Mouse (Mus musculus) cortical plate, adult 2 months (tissue): ENCODE data around the gene Rhob.

Experiments used
- CTCF ChIP-seq: fragments of 200-500 bp; IDR thresholded peaks from 2 replicates; pipeline ENCODE4 v1.5.1; 2011; ENCODE audit warnings: mild to moderate bottlenecking, control low read depth, low read length; ENCODE audit not compliant: insufficient read depth; ENCODE audit errors: extremely low read depth
- POLR2A ChIP-seq: fragments of 200-500 bp; IDR thresholded peaks from 2 replicates; pipeline ENCODE4 v1.6.1; 2011; ENCODE audit warnings: mild to moderate bottlenecking, low read length, control low read depth; ENCODE audit not compliant: insufficient read depth; ENCODE audit errors: extremely low read depth

DNA sequence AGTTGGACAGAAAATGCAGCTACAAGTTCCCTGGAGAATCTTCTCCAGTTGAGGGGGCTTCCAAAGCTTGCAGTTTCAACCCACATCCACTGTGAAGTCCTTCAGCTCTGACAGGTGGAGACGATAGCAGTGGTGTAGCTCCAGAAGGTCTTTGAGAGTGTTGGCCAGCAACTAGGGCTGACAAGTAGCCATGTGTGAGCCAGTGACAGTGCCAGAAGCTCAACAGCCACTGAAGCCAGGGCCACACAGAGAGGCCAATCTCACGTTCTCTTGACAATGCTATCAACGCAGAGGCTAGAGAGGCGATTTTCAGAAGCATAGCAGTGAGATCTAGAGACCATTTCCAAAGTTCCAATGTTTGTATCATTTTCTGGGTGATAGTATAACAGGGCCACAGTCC is 42.6 kb upstream of the Rhob start:
- no peak for TF ChIP-seq CTCF
- TF ChIP-seq POLR2A: no peak
